13 mouse cellular contexts compared by ENCODE assay signal in genomic region chr7:78598147-78598546, GRCm38 (mm10).
A peak's percentile ranks its signal among the peaks of the same experiment; 100 is the strongest.
DNase-seq lines count a peak whose midpoint lies in the region; ATAC-seq lines count a peak whose summit lies in the region.
"Had no signal": no experiment of that assay in that cellular context is flagged by ENCODE, and none has a peak within 500 bp of the region (broad histone marks: within the 10 kb centered on the region; RNA-seq: fewer than 3 reads in every experiment).

No protein-coding gene starts in this region.

- peak overlapping the region; percentile 30 for H3K4me2 ChIP-seq in embryonic facial prominence, embryonic 13.5 days
- H3K4me2 ChIP-seq in hindbrain, embryonic 12.5 days (replicated peaks) = no peak overlapping the region
- H3K4me2 ChIP-seq in neural tube, embryonic 13.5 days = peak overlapping the region; percentile 29; the same call in 1 of the 2 replicates
- H3K4me2 ChIP-seq: heart, embryonic 11.5 days had no signal

- no peak overlapping the region for H3K27ac ChIP-seq in embryonic facial prominence, embryonic 13.5 days
- H3K27ac ChIP-seq in embryonic facial prominence, embryonic 10.5 days (replicated peaks) = no peak overlapping the region
- H3K27ac ChIP-seq in hindbrain, embryonic 12.5 days = no peak overlapping the region
- no peak overlapping the region for H3K27ac ChIP-seq in neural tube, embryonic 13.5 days (replicated peaks)

- ATAC-seq in embryonic facial prominence, embryonic 13.5 days (ENCODE audit: insufficient number of reproducible peaks, insufficient read depth, low FRiP score, low TSS enrichment, low read depth) = no peak
- ATAC-seq in hindbrain, embryonic 12.5 days (ENCODE audit: low FRiP score) = peak; percentile 60
- ATAC-seq in neural tube, embryonic 13.5 days (ENCODE audit: low read depth) = no peak

- H3K4me1 ChIP-seq in embryonic facial prominence, embryonic 13.5 days = peaks cover 11% of the 10 kb centered on the region; the same call in 1 of the 2 replicates
- peaks cover 10% of the 10 kb centered on the region; the same call in 1 of the 2 replicates for H3K4me1 ChIP-seq in embryonic facial prominence, embryonic 10.5 days
- H3K4me1 ChIP-seq in hindbrain, embryonic 12.5 days = peaks cover 20% of the 10 kb centered on the region
- H3K4me1 ChIP-seq in neural tube, embryonic 13.5 days (replicated peaks) = peaks cover 23% of the 10 kb centered on the region

- peaks cover 33% of the 10 kb centered on the region for H3K27me3 ChIP-seq in embryonic facial prominence, embryonic 13.5 days
- H3K27me3 ChIP-seq in embryonic facial prominence, embryonic 10.5 days (replicated peaks; ENCODE audit: low read depth, poor library complexity, severe bottlenecking) = peaks cover 50% of the 10 kb centered on the region
- peaks cover 12% of the 10 kb centered on the region for H3K27me3 ChIP-seq in hindbrain, embryonic 12.5 days
- H3K27me3 ChIP-seq in neural tube, embryonic 13.5 days = no peaks in the 10 kb centered on the region

- WGBS in embryonic facial prominence, embryonic 13.5 days = 25% methylated on average over 12 of the region's 12 CpGs
- 43% methylated on average over 12 of the region's 12 CpGs for WGBS in embryonic facial prominence, embryonic 10.5 days
- WGBS in hindbrain, embryonic 12.5 days = 32% methylated on average over 12 of the region's 12 CpGs
- 28% methylated on average over 12 of the region's 12 CpGs for WGBS in neural tube, embryonic 13.5 days

- H3K4me3 ChIP-seq in embryonic facial prominence, embryonic 13.5 days = no peak overlapping the region
- no peak overlapping the region for H3K4me3 ChIP-seq in embryonic facial prominence, embryonic 10.5 days
- H3K4me3 ChIP-seq in hindbrain, embryonic 12.5 days = no peak overlapping the region
- H3K4me3 ChIP-seq in neural tube, embryonic 13.5 days = no peak overlapping the region

- DNase-seq in embryonic facial prominence, embryonic 10.5 days (ENCODE audit: low spot score) = no peak
- DNase-seq in CD4-positive, CD25-positive, alpha-beta regulatory T cell, adult 2 months (ENCODE audit: low read depth, low spot score) = peak; percentile 56
- DNase-seq in ovary, postnatal 14 days (ENCODE audit: low spot score) = no peak
- no peak for DNase-seq in cerebellum, adult 11 months
- no peak for DNase-seq in layer of hippocampus, adult 9-11 months
- DNase-seq: adrenal gland, postnatal 36 days; cerebellum, postnatal 36 days; kidney, adult 8-10 months; lung, adult 2 months had no signal

- H3K9me3 ChIP-seq in embryonic facial prominence, embryonic 13.5 days = no peaks in the 10 kb centered on the region
- H3K9me3 ChIP-seq in embryonic facial prominence, embryonic 10.5 days = no peaks in the 10 kb centered on the region
- no peaks in the 10 kb centered on the region for H3K9me3 ChIP-seq in hindbrain, embryonic 12.5 days (replicated peaks)
- H3K9me3 ChIP-seq in neural tube, embryonic 13.5 days = no peaks in the 10 kb centered on the region

- no peaks in the 10 kb centered on the region for H3K36me3 ChIP-seq in embryonic facial prominence, embryonic 13.5 days
- no peaks in the 10 kb centered on the region for H3K36me3 ChIP-seq in embryonic facial prominence, embryonic 10.5 days (replicated peaks)
- H3K36me3 ChIP-seq in hindbrain, embryonic 12.5 days = no peaks in the 10 kb centered on the region
- no peaks in the 10 kb centered on the region for H3K36me3 ChIP-seq in neural tube, embryonic 13.5 days

- H3K9ac ChIP-seq in embryonic facial prominence, embryonic 13.5 days = no peak overlapping the region
- no peak overlapping the region for H3K9ac ChIP-seq in hindbrain, embryonic 12.5 days
- H3K9ac ChIP-seq in neural tube, embryonic 13.5 days = no peak overlapping the region
